Mouse (Mus musculus) forebrain, embryonic 10.5 days (tissue): ENCODE data around the gene Lpp. TPM values are rescaled to one million over a fixed set of nuclear protein-coding genes. Genes with fewer than 3 reads are reported as not detected.

ENCODE experiments used
- DNase-seq: peaks from one replicate; pipeline ENCODE4 v3.0.0-alpha.2; 2017; ENCODE audit warnings: low spot score; ENCODE audit errors: extremely low spot score
- H3K27ac ChIP-seq: fragments of 300-500 bp; sonication (generic); 2 replicates; pipeline ENCODE4 v1.5.1; 2016; ENCODE audit warnings: mild to moderate bottlenecking
- H3K27me3 ChIP-seq: fragments of 300-500 bp; sonication (generic); 2 replicates; pipeline ENCODE4 v1.6.1; 2016; ENCODE audit warnings: mild to moderate bottlenecking; ENCODE audit not compliant: poor library complexity, severe bottlenecking
- H3K36me3 ChIP-seq: fragments of 300-500 bp; sonication (generic); replicated peaks from 2 replicates; pipeline ENCODE4 v1.6.1; 2016; ENCODE audit warnings: mild to moderate bottlenecking, moderate library complexity
- H3K4me1 ChIP-seq: fragments of 300-500 bp; sonication (generic); 2 replicates; pipeline ENCODE4 v1.6.1; 2016
- H3K4me3 ChIP-seq: fragments of 300-500 bp; sonication (generic); 2 replicates; pipeline ENCODE4 v1.5.1; 2016; ENCODE audit warnings: mild to moderate bottlenecking, moderate library complexity
- H3K9me3 ChIP-seq: fragments of 300-500 bp; sonication (generic); 2 replicates; pipeline ENCODE4 v1.6.1; 2016; ENCODE audit warnings: mild to moderate bottlenecking, moderate library complexity
- WGBS: fragments of 180-500 bp; shearing (Covaris S2); methylation state at CpG from one replicate; pipeline ENCODE4 v1.1.7; 2016; 5-methylcytosine and 5-hydroxymethylcytosine counted together
- polyA plus RNA-seq: library from polyadenylated mRNA; unstranded; fragments of >200 nt; fragmentation: Nextera tagmentation; extraction: Ambion mirVana; gene quantifications from 2 replicates; pipeline ENCODE4 v1.2.1, GENCODE M21; 2016

Gene Lpp
- polyA plus RNA-seq, 1 experiment from 2014 or later: 27.3 TPM

DNA sequence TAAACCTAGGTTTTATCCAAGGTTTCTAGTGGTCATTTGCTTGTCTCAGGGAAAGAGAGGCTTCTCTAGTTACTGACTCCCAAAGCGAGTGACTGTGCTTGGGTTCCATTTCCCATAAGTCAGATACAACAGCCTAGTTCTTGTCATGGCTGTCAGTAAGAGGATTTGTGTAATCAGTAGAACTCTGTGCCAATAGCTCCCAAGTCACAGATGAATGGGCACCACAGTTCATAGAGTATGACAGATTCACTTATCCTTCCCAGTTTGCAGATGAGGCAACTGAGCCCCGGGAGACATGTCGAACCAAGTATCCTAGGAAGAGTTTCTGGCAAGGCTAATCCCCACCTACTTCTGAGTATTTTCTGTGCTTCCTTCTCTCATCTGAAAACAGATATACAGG is 556.0 kb downstream of the Lpp start:
- H3K36me3 ChIP-seq: no peaks in the 10 kb centered on the region
- H3K9me3 ChIP-seq: no peaks in the 10 kb centered on the region
- H3K4me1 ChIP-seq: peaks cover 20% of the 10 kb centered on the region
- 96% methylated on average over 3 of the region's 3 CpGs for WGBS
- no peaks in the 10 kb centered on the region for H3K27me3 ChIP-seq
- H3K27ac ChIP-seq: no peak overlapping the region
- H3K4me3 ChIP-seq: no peak overlapping the region
- DNase-seq: no peak

DNA sequence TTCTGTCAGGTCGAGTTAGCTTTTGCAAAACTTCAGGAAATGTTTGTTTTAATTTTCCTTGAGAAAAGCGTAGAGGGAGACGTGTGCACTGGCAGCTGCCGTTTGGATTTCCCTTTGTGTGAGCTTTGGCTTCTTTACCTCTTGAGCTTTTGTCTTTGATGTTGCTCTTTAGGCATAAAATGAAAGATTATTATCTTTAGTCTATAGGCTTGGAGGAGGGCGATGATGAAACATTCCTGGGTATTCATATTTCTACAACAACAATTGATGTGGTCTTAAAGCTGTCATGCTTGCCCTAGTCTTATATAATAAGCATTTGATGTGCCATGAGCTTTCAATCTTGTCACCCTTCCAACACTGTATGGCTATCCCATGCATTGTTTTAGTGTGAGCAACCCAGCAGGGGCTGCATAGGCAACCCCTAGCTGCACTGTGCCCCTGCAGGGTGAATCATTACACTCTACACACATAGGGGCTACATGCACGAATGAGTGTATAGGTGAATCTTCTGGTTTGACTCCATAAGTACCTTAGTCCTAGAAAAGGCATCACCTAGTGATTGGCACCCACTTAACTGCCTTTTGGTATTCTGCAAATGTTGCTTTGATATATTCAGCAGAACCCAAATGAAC is 556.9 kb downstream of the Lpp start:
- H3K27ac ChIP-seq: no peak overlapping the region
- no peaks in the 10 kb centered on the region for H3K36me3 ChIP-seq
- no peaks in the 10 kb centered on the region for H3K27me3 ChIP-seq
- 77% methylated on average over 6 of the region's 6 CpGs for WGBS
- H3K4me1 ChIP-seq: peaks cover 15% of the 10 kb centered on the region
- no peak overlapping the region for H3K4me3 ChIP-seq
- no peak for DNase-seq
- H3K9me3 ChIP-seq: no peaks in the 10 kb centered on the region

DNA sequence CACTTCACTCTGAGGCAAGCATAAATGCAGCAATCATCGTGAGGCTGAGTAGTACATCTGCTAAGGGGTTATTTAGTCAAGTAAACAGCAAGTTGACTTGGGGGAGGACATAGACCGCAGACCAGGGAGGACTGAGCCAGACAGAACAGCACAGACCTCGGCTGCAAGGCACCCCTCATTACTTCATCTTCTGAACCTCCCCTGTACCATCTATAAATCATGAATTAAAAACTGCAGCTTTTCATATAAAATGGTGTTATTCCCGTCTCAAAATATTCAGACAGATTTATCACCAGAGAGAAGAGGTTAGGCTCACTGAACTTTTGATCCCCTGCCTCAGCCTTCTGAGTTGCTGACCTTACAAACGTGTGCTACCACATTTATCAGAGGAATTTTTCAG is 558.6 kb downstream of the Lpp start:
- H3K36me3 ChIP-seq: no peaks in the 10 kb centered on the region
- H3K9me3 ChIP-seq: no peaks in the 10 kb centered on the region
- H3K27me3 ChIP-seq: no peaks in the 10 kb centered on the region
- H3K27ac ChIP-seq: no peak overlapping the region
- WGBS: 86% methylated on average over 5 of the region's 5 CpGs
- no peak for DNase-seq
- H3K4me3 ChIP-seq: no peak overlapping the region
- H3K4me1 ChIP-seq: peaks cover 15% of the 10 kb centered on the region

DNA sequence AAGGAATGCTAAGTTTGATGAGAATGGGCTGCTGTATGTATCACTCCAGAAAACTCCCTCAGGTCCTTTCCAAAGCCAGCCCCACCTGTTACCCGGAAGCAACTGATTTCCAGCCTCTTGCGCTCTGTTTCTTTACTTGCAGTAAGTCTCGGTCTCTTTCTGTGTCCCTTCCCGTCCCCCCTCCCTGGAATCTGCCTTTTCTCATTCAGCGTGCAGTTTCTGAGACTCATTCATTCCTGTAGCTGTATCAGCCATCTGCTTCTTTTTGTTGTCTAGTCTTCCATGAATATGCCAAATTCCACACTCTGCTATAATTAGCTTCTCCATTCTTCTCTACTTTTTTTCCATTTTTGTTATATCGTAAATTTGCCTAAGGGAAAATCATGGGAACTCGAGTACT is 561.7 kb downstream of the Lpp start:
- 87% methylated on average over 7 of the region's 7 CpGs for WGBS
- H3K27ac ChIP-seq: no peak overlapping the region
- no peaks in the 10 kb centered on the region for H3K36me3 ChIP-seq
- H3K4me1 ChIP-seq: peaks cover under 1% of the 10 kb centered on the region; the same call in 1 of the 2 replicates
- H3K4me3 ChIP-seq: no peak overlapping the region
- H3K9me3 ChIP-seq: no peaks in the 10 kb centered on the region
- H3K27me3 ChIP-seq: no peaks in the 10 kb centered on the region
- no peak for DNase-seq

DNA sequence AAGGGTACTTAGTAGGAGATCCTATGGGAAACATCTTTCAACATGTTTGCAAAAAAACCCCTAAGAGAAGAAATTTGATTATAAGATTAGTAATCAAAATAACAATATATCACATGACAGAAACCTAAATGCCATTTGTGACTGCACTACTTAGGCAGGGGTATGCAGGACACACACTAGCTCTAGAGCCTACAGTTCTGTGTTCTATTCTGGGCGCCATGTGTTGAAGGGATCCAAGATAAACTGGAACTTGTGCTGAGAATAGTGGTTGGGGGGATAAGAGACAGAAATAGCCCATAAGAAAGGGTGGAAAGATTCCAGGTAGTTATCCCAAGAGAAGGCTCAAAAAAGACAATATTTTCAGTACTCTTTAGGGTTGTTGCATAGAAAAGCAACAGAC is 565.4 kb downstream of the Lpp start:
- 93% methylated on average over 1 of the region's 1 CpGs for WGBS
- DNase-seq: no peak

DNA sequence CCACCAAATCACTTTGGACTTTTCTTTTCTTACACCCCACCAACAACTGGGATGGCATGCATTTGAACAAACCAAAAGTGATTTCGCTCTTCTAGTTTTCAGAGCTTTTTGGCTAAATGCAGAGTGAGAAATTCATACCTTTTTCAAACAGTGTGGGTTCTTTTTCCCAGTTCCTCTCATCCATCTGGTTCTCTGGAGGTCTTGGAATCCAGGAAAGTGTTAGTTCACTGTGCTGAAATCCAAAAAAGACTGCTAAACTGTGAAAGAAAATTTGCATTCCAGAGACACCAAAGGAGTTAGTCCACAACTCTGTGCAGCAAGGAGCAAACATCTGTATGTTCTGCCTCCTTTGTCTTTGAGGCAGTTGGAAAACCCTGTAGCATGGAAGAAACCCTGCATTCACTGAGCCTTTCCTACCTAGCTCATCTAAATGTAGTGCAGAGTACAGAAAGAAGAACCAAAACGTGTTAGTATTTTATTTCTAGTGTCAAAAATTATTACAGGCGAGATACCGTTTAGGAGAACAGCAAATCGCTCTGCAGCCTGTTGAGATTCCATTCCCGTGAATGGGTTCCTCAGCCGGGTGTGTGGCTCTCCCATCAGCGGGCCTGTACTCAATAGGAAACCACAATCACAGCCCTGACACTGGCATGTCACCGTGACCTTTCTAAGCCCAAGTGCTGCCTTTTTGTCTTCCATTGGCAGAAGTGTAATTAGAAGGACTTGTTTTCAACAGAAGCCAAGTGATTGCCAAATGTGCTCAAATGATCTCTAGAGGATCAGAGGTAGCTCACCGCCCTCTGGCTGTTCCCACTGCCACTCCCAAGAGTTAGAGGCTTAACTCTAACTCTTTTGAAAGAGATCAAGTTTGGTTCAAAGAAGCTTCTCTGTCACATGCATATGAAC is 567.8 kb downstream of the Lpp start:
- no peak overlapping the region for H3K4me3 ChIP-seq
- H3K9me3 ChIP-seq: no peaks in the 10 kb centered on the region
- no peak for DNase-seq
- no peaks in the 10 kb centered on the region for H3K36me3 ChIP-seq
- no peak overlapping the region for H3K27ac ChIP-seq
- WGBS: 80% methylated on average over 10 of the region's 10 CpGs
- H3K27me3 ChIP-seq: no peaks in the 10 kb centered on the region
- H3K4me1 ChIP-seq: peaks cover 7% of the 10 kb centered on the region; the same call in 1 of the 2 replicates

More for the DNA sequence above, 565.4 kb downstream of the Lpp start:
- Histone ChIP-seq H3K4me3 (no peak overlapping the region), H3K36me3 (no peaks in the 10 kb centered on the region), H3K27me3 (no peaks in the 10 kb centered on the region), H3K9me3 (no peaks in the 10 kb centered on the region), H3K4me1 (peaks cover 7% of the 10 kb centered on the region; the same call in 1 of the 2 replicates), H3K27ac (no peak overlapping the region)

DNA sequence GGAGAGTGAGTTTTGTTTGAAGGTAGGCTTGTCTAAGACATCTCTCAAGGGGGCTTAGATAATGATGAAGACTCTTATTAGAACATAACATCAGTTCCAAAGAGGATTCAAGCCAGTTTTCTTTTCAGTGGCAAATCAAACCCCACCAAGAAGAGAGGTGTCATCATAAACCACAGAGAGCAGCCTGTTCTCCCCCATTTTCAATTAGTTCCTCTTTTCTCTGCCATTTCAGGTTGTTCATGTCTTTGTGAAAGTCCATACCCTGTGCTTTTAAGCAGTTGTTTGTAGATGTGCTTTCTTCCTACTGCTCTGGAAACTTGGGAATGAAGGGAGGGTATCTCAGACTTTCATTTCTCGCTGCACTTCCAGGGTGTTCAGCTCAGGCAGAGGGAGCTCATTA is 571.0 kb downstream of the Lpp start:
- H3K27ac ChIP-seq: no peak overlapping the region
- H3K4me1 ChIP-seq: peaks cover 7% of the 10 kb centered on the region; the same call in 1 of the 2 replicates
- 91% methylated on average over 1 of the region's 1 CpGs for WGBS
- DNase-seq: no peak
- H3K27me3 ChIP-seq: no peaks in the 10 kb centered on the region
- no peak overlapping the region for H3K4me3 ChIP-seq
- H3K36me3 ChIP-seq: no peaks in the 10 kb centered on the region
- H3K9me3 ChIP-seq: no peaks in the 10 kb centered on the region

DNA sequence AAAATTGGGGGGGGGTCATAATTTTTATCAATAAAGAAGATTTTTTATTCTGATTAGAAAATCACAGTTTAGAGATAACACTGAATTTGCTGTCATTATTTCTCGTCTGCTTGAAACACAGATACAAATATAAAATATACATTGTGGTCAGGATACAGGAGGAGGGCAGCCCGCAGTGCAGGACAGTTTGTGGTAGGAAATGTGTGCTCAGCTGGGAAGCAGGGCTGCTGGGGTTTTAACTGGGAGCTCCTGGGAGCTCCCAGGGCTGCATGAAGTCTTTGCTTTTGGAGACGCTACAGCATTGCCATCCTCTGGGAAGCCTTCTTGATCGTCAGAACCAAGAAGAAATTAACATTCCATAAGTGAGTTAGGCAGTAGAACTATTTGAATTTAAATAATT is 571.8 kb downstream of the Lpp start:
- H3K27ac ChIP-seq: no peak overlapping the region
- no peaks in the 10 kb centered on the region for H3K36me3 ChIP-seq
- H3K4me3 ChIP-seq: no peak overlapping the region
- H3K4me1 ChIP-seq: peaks cover 7% of the 10 kb centered on the region; the same call in 1 of the 2 replicates
- no peaks in the 10 kb centered on the region for H3K27me3 ChIP-seq
- H3K9me3 ChIP-seq: no peaks in the 10 kb centered on the region
- WGBS: 84% methylated on average over 4 of the region's 4 CpGs
- no peak for DNase-seq

DNA sequence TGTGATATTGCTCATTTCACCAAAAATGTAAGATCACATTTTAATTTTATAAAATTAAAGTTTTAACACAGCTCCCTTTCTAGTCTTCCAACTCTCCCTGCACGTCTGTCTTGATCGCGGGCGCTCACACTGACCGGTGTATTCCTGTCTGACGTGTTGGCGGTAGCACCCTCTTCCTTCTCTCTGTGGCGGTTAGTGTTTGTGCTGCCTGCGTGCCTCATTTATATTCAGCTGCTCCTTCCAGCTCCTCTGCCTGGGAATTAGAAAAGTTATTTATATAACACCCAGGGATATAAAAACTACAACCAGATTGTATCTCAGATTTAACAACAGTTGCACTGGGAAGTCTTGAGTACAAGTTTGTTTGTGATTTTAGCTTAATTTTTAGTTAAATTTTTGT is 573.2 kb downstream of the Lpp start:
- Histone ChIP-seq H3K9me3 (no peaks in the 10 kb centered on the region), H3K27ac (no peak overlapping the region), H3K4me3 (no peak overlapping the region), H3K36me3 (no peaks in the 10 kb centered on the region), H3K27me3 (no peaks in the 10 kb centered on the region), H3K4me1 (peaks cover 2% of the 10 kb centered on the region; the same call in 1 of the 2 replicates)
- WGBS: 96% methylated on average over 9 of the region's 9 CpGs
- DNase-seq: no peak

DNA sequence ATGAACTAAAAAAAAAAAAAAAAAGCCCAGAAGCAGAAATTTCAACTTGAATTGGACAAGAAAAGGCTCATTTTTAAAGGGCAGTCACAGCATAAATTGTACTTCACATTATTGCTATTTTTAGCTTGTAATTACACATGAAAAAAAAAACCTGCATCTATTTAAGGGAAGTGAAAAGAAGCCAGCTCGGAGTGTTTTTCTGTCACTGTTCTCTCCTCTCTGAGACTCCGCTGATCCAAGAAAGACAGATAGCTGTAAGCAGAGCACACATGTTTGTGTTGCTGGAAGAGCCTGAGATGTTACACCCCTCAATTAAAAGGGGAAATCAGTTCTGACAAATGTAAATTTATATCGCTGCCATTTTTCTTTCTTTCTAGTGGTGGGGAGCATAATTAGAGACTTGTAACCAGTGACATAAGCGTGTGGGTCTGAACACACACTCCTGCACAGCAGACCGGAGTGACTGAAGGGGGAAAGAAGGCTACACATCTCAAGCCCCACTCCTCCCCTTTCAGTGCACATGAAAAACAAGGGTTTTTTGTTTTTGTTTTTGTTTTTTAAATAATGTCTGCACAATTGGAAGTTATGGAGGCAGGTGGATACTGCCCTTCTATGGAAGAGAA is 579.8 kb downstream of the Lpp start:
- H3K9me3 ChIP-seq: no peaks in the 10 kb centered on the region
- H3K27ac ChIP-seq: no peak overlapping the region
- no peak overlapping the region for H3K4me3 ChIP-seq
- H3K4me1 ChIP-seq: peaks cover 3% of the 10 kb centered on the region
- peaks cover 9% of the 10 kb centered on the region for H3K36me3 ChIP-seq
- DNase-seq: no peak
- 92% methylated on average over 5 of the region's 5 CpGs for WGBS
- H3K27me3 ChIP-seq: no peaks in the 10 kb centered on the region

DNA sequence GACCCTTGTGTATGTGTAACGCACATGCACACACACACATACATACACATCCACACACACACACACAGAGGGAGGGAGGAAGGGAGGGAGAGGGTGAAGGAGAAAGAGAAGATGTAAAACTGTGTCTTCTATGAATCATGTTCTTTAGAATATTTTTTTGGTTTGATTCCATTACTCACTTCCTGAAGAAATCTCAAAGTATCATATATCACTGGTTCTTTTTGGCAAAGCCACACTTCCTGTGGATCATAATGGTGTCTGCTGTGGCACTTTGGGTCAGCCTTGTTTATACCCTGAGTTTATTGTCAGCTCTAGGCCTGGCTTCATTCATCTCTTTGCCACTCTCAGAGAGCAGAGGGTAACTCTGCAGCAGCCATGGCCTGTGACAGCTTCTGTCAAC is 584.5 kb downstream of the Lpp start:
- Histone ChIP-seq H3K27ac (no peak overlapping the region), H3K27me3 (no peaks in the 10 kb centered on the region), H3K36me3 (no peaks in the 10 kb centered on the region), H3K9me3 (no peaks in the 10 kb centered on the region), H3K4me1 (peaks cover 24% of the 10 kb centered on the region), H3K4me3 (no peak overlapping the region)
- WGBS: 95% methylated on average over 1 of the region's 1 CpGs
- DNase-seq: no peak

DNA sequence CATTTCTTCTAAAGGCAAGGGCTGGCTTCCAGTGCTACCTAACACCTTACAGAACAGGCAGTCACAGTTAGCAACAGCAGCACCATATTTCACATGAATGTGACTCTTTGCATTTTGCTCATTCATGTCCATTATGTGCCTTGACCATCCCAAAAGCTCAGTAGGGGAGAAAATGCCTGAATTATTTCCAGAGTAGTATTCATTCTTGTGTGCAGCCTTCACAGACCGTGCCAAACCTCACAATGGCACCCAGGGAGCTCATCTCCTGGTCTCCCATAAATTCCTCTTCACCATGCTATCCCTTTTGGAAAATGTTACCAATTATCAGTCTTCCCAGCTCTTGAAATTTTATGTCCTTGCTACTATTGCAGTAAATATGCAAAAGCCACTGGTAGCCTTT is 584.9 kb downstream of the Lpp start:
- 59% methylated on average over 1 of the region's 1 CpGs for WGBS
- H3K36me3 ChIP-seq: no peaks in the 10 kb centered on the region
- no peak overlapping the region for H3K4me3 ChIP-seq
- DNase-seq: no peak
- no peaks in the 10 kb centered on the region for H3K9me3 ChIP-seq
- H3K27me3 ChIP-seq: no peaks in the 10 kb centered on the region
- H3K4me1 ChIP-seq: peaks cover 24% of the 10 kb centered on the region
- no peak overlapping the region for H3K27ac ChIP-seq

DNA sequence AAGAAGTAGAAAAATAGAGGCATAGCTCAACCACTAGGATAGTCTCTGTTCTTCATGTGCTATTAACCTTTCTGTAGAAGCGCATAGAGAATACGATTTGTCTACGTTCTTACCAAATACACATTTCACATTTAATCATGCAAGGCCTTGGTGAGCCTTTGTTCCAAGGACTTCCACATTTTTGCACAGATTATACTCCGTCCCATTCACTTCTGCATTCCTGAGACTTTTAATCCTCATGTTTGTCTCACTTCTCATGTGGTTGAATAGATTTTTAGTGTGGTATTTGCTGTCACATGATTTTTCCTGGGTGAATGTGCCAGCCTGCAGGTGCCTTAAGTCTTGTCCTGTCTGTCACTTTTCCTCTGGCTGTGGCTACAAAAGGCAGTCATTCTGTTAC is 586.1 kb downstream of the Lpp start:
- H3K27ac ChIP-seq: no peak overlapping the region
- no peaks in the 10 kb centered on the region for H3K36me3 ChIP-seq
- H3K27me3 ChIP-seq: no peaks in the 10 kb centered on the region
- H3K4me1 ChIP-seq: peaks cover 24% of the 10 kb centered on the region
- 81% methylated on average over 4 of the region's 4 CpGs for WGBS
- no peak overlapping the region for H3K4me3 ChIP-seq
- H3K9me3 ChIP-seq: no peaks in the 10 kb centered on the region
- no peak for DNase-seq
